Mouse (Mus musculus) frontal cortex, adult 2 months (tissue): ENCODE data around the gene Zfyve1. TPM values are rescaled to one million over a fixed set of nuclear protein-coding genes. Genes with fewer than 3 reads are reported as not detected.
"Not testable (repeated sequence)": the region's sequence is repeated elsewhere in the genome, so short reads cannot be mapped to it uniquely, and the experiment has no call there.

Experiments
- DNase-seq, 2 experiments: peaks; one replicate each; pipeline ENCODE4 v3.0.0; 2022; ENCODE audit warnings: low spot score in 1 of 2; ENCODE audit errors: extremely low spot score in 1 of 2
- polyA plus RNA-seq: library from polyadenylated mRNA; depleted of rRNA; stranded (reverse); fragments of >200 nt; gene quantifications from 2 replicates; pipeline ENCODE4 v1.2.3, GENCODE M21; 2012; rRNA removed

Gene Zfyve1
- polyA plus RNA-seq: 37.7 and 45.8 TPM in 2 replicates

DNA sequence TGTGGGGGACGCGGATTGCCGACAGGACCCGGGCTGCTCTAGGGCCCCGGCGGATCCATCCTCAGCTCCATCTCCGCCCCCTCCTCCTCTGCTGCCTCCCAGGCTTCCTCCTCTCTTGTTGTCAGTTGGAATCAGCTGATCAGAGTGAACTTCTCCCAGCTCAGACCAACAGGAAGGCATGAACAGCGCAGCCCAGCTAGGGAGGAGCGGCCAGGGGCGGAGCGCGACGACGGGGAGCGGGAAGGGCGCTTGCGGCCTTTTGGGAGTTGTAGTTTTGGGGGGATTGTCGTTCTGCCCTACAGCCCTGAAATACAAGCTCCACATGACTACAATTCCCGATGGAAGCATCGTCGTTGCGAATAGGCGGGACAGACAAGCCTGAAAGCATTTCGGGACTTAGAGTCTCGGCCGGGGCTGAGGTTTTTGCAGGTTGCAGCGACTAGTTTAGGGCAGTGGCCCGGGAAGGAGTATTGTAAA lies at the start of gene Zfyve1:
Gene Zfyve1 (minus strand): TSS at position 198 of the 477 bp plus-strand sequence.
- DNase-seq: peak; percentile 96 to 97

DNA sequence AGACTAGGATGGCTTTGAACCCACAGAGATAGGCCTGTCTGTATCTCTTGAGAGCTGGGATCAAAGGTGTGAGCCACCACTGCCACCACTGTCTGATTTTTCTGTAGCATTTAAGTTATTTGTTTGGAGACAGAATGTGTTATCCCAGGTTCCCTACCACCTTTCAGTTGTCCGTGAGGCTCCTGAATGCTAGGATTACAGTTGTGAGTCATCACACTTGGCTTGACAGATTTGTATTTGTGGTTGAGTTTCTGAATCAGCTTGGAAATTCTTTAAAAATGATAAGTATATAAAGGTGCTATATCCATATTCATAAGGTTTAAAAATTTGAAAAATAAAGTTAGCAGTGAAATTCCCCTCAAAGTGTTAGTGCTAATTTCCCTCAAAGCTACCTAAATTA lies 46.1 kb upstream of the Zfyve1 start:
- no peak for DNase-seq

DNA sequence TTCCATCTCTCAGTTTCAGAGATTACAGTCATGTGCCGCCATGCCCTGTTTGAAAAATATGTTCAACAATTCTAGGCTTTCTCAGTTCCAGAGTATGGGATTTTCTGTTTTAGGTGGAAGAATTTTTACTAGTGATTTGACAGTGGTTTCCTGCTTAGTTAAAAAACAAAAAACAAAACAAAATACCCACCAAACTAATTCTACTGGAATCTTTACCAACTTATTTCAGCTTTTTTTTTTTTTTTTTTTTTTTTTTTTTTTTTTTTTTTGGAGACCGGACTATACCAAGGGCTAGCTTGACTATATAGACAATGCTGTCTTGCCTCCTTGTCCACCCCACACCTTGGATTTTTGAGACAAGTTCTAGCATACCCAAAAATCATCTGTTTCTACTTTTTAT lies 44.2 kb upstream of the Zfyve1 start:
- DNase-seq: no peak

DNA sequence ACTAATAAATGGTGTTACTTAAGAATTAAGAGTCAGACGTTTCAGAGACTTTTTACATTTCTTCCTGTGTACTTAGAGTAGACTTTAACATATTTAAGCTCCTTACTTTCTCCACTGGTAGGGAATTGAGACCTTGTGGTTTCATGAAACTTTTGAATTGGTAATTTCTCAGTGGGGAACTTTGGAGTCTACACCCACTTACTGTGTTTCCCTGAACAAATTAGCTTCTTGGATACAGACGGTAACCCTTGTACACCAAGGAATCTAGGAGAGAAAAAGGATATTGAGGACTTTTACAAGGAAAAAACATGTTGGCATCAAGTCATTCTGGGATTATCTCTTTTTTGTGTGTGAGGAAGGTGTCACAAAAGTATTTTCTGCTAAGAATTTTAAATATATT lies 36.8 kb upstream of the Zfyve1 start:
- DNase-seq: no peak

DNA sequence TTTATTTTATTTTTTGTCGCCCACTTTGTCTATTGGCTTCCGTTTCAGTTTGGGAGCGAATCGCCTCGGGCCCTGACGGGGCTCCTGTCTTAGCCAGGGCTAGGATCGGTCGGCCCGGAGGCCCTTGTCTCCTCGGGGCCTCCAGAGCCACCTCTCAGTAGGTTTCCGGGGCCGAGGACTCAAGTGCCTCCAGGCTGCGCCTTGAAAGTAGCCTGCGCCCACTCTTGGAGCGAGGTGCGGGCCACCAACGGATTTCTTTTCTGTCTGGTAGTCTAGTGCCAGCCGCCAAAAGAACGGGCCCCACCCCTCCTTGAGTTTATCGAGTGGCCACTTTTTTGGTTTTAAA lies 35.6 kb upstream of the Zfyve1 start:
- DNase-seq: peak; percentile 18 to 61

DNA sequence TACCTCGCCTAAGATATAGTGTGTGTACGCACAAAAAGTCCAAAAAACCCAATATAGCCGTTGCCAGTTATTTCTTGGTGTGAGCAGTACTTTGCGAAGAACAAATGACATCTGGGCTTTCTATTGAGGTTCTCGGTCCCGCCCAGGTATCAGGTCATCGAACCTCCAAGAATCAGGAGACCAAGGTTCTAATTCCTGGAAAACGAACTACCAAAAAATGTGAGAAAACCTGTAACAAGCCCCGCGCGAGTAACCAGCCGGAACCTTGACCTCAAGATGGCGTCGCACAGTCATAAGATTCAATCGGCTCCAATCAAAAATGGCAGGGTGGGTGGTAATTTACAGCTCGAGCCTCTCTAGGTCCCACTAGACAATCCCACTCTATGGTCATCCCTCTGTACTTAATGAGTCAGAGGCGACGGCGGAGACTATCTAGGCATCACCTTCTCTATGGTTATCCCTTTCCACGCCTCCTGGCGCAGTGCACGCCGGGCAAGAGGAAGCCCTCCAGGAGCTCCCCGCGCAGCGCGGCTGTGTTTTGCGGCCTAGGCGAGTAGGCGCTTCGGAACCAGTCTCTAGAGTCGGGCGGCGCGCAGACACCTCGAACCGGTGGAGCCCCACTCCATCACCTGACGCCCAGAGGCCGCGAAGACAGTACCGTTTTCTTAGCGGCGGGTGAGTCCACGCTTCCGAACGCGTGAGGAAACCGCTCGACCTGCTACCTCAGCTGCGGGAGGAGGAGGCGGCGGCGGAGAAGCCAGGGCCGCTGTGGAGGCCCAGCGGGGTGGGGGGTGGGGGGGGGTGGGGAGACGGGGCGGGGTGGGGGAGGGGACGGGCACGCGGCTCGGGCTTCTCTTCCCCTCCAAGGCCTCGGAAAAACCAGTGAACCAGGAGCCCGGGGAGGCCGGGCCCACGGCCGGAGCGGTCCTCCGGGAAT lies 35.0 kb upstream of the Zfyve1 start:
- DNase-seq: peak; percentile 97 to 99

DNA sequence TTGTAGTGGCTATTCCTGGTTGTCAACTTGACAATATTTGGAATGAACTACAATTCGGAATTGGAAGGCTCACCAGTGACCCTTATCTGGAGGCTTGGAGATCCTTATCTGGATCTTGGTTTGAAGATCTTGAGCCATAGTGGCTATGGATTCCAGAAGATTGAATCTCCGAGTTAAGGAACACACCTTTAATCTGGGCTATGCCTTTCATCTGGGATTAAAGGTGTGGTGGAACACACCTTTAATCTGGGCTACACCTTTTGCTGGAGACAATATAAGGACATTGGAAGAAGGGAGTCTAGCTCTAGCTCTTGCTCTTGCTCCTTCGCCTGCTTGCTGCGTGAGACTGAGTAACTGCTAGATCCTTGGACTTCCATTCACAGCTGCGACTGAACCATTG lies 33.9 kb upstream of the Zfyve1 start, which contains the start of gene Rbm25:
Gene Rbm25 (plus strand): TSS at position 301 of the 400 bp plus-strand sequence.
- not testable (repeated sequence) for DNase-seq

DNA sequence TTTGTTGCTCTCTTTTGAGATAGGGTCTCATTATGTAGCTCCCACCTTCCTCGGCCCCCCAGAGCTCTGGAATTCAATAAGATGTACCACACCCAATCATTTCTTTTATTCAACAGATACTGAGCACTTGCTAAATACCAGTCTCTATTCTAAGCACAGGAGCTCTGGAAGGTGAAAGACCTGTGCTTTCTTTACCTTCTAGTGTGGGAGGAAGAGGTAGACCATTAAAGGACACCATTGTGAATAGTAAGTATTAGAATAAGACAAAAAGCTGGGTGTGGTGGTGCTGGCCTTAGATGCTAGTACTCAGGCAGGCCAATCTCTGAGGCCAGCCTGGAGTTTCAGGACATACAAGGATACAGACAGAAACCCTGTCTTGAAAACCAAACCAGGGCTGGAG lies 27.3 kb upstream of the Zfyve1 start:
- DNase-seq: no peak

DNA sequence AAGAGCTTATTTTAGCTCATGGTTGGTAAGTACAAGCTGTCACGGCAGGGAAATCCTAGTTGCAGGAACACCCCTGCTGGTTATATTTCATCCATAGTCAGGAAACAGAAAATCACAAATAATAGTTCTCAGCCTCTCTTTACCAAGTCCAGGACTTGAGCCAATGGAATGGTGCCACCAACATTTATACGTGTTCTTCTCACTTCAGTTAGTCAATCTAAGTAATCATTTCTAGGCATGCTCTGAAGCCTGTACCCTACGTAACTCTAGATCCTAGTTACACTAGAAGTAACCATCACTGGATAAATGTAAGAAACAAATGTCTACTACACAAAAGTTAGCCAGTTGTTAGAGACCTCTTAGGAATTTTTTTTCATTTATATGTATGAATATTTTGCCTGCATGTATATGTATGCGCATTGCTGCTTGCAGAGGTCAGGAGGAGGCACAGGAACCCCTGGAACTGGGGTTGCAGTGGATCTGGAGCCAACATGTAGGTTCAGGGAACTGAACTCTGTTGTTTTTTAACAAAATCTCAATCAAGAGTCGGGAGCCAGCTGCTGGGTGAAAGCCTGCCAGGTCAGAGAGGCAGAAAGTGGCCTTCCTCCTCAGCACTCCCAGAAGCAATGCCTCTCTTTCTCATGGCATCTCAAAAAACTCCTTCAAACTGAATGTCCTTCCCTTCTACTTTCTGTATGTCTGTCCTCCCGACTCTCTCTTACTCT lies 25.2 kb upstream of the Zfyve1 start:
- DNase-seq: no peak

DNA sequence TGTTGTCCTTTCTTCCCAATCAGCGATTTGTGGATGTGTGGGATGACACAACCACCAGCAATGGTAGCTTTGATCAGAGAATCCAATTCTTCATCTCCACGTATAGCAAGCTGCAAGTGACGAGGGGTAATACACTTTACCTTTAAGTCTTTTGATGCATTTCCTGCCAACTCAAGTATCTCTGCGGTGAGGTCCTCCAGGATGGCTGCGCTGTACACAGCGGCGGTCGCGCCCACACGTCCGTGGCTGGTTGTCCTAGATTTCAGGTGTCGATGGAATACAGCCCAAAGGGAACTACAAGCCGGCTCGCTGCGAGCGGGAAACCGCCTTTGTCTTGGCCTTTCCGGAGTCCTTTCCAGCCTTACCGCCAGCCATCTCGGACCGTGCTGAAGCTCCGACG lies 23.7 kb upstream of the Zfyve1 start:
- not testable (repeated sequence) for DNase-seq

DNA sequence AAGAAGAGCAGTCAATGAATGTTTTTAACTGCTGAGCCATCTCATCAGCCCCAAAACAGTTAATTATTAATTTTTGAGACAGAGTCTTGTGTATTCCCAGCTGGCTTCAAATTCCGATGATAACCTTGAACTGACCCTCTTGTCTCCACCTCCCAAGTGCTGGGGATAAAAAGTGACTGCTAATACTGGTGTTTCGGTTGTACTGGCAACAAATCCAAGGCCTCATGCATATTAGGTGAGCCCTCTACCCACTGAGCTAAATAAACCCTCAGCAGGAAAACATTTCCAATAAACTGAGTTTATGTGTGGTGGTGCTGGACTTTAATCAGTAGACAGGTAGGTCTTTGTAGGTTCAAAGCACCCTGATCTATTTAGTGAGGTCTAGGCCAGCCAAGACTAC lies 22.0 kb upstream of the Zfyve1 start:
- no peak for DNase-seq

DNA sequence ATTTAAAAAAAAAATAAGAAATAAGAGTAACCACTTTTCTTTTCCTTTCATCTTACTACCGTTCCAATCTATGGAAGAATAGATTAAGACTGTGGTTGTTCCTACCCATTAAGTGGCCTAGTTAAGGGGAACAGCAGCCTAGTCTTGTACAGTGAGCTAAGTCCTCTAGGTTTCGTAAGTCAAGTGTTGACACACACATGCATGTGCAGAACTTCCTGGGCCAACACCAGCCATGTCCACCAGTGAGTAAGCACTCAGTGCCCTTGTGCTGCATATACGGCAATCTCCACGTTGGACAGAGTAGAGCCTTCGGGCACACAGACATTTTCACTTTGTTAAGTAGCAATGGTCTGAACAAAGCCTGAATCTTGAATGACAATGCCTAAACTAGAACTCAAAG lies 20.2 kb upstream of the Zfyve1 start:
- no peak for DNase-seq

DNA sequence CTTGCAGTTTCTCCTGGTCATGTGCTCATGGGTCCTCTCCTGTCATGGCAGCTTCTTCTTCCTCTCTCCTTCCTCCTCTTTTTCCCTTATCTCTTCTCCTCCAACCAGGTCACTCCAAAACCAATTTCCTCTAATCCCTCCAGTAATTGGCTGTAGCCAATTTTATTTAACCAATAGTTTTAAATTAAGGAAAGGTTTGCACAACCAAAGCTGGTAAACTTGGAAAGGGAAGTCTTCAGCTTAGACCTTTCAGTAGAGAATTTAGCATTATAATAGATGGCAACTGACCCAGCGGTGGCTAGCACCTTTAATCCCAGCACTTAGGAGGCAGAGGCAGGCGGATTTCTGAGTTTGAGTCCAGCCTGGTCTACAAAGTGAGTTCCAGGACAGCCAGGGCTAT lies 9.4 kb upstream of the Zfyve1 start:
- not testable (repeated sequence) for DNase-seq

DNA sequence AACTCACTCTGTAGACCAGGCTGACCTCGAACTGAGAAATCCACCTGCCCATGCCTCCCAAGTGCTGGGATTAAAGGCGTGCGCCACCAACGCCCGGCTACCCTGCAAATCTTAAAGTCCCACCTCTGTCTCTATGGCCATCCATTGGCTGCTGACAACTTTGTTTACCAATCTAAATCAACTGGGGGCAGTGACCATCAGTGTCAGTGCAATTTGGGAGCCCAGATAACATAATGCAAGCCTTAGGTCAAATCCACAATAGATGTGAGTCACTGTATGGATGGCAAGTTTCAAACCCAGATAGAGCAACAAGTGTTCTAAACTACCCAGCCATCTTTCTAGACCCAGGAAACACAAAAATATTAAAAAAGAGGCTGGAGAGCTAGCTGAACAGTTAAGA lies 5.3 kb upstream of the Zfyve1 start:
- no peak for DNase-seq

DNA sequence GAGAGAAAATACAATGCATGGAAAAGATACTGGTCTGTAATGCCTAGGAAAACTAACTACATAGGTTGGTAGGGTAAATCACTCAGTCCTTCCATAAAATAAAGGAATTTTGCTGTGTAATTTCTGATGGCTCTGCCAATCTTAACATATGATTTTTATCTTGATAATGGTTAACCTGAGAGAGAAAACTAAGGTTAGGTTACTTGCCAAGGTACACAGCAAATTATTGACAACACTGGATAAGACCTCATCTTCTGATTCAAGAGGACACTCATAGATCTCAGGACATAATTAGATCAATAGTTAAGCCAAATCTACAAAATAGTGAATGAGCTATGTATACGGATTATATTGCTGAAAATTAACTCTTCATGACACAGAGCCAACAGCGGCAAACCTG lies 859 bp upstream of the Zfyve1 start:
- DNase-seq: no peak

DNA sequence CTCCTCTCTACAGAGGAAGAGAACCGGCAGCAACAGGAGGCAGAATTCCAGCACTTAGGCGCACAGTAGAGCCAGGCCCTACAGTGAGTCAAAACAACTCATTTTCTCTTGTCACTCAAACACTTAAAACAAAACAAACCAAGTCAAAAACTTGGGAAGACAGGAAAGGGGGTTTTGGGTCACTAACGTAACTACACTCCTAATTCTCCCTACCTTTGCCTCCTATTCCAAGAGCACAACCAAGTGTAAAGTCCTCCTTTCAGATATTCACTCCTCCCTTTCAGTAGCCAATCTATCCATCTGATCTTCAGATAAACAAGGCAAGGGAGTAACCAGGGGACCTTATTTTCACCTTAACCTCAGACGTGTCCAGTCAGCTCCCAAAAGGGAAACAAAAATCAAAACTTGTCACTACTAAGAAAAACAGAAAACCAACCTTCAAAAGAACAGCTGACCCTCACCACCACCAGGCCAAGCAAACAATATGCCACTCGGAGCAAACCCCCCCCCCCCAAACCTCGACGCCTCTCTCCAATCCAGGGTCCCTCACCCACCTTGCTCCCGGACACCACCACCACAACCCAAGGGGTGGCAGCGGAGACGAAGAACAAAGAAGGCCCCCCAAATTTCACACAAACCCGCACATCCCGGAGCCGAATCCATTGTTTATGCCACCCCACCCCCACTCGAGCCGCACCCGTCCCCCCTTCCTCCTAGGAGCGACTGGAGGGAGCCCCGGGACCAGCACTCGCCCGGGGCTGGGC lies 649 bp downstream of the Zfyve1 start:
- DNase-seq: peak in 1 of 2 experiments; percentile 15

DNA sequence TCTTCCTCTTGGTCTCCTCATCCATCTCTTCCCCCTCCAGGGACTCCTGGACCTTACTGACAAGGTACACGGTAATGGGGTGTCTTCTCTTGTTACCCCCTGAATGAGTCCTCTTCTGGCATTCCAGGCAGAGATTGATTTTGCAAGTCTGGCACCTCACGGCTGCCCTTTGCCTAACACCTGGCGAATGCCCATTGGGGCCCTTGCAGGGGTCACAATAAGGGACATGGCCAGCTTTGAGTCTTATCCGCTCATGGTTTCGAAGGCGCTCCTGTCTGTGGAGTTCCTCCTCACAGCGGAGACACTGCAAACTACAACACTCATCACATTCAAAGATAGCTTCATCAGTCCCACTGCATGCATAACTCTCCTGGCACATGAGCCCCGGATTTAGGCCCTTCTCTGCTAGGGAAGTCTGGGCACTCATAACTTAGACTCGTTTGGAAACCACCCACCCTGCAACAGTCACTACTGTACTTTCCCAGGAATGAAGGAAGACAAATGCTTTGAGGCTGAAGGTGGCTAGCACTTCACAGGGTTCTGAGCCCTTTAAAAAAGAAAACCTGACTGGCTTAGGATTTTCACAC lies 2.5 kb downstream of the Zfyve1 start:
- peak in 1 of 2 experiments; percentile 40 for DNase-seq

DNA sequence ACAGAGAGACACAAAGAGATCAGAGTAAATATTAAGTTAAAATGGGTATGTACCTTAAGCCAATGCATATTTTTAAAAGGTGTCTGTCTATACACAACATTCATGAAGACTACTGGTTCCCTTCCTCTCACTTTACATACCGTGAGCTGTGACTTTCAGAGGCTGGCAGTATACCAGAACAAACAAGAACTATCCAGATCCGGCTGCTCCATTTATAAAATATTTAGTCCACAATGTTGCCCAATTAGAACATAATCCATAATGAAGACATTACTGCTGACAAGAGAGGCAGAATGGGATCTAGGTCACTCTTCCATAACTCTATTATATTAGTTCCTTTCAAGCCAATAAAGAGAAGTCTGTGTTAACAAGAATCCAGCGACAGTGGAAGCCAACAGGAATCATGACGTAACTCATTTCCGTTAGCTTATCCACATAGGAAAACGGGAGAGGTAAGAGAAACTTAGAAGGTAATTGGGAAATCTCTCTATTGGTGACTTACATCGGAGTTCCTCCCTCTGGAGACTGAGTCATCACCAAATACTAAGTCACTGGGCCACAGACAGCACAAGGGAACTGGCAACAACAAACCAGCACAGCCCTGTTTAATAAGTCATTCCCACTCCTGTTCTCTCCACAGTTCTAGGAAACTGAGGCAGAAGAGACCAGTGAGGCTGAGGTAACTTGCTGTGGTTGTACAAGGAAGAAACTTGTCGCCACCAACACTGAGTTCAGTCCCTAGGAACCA lies 5.1 kb downstream of the Zfyve1 start:
- no peak for DNase-seq

DNA sequence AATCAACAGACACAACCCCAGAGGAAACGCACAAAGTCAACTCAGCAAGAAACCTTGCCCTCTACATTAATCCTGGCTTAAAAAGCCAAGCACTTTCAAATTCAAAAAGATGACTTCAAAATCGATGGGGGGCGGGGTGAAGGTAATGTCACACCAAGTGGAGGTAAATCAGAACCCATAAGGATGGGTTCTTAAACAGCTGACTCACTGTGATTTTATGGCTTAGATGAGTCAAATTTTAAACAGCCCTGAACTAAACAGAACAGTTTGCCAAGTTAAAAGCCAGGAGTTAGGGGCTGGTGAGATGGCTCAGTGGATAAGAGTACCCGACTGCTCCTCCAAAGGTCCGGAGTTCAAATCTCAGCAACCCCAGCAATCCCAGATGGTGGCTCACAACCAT lies 10.4 kb downstream of the Zfyve1 start:
- DNase-seq: no peak

DNA sequence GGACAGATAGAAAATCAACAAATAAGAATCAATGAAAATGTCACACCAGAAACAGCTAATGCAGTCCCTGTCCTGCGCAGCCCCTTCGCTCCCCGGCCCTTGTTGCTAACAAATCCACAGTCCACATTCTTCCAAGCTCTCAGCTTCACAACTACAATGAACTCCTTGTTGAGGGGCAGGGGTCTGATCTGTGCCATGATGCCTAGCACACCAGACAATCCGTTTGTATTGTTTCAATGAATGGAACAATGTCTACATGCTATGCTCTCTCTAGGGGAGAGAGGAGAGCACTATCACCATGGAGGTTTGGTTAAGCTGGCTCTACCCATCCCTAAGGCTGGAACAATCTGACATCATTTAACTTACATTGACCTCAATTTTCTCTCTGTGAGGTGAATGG lies 14.3 kb downstream of the Zfyve1 start:
- DNase-seq: no peak
